Mouse (Mus musculus) urinary bladder, adult 2 months (tissue): Measurements from ENCODE around the gene Pgm2l1. TPM values are rescaled to one million over a fixed set of nuclear protein-coding genes. Genes with fewer than 3 reads are reported as not detected.

Experiments used
- DNase-seq: peaks from one replicate; pipeline ENCODE4 v3.0.0; 2022; ENCODE audit warnings: low spot score
- polyA plus RNA-seq: library from polyadenylated mRNA; depleted of rRNA; stranded (reverse); fragments of >200 nt; gene quantifications from 2 replicates; pipeline ENCODE4 v1.2.3, GENCODE M21; 2012; rRNA removed

The Pgm2l1 gene
- polyA plus RNA-seq, 1 experiment: 4.9 TPM

DNA sequence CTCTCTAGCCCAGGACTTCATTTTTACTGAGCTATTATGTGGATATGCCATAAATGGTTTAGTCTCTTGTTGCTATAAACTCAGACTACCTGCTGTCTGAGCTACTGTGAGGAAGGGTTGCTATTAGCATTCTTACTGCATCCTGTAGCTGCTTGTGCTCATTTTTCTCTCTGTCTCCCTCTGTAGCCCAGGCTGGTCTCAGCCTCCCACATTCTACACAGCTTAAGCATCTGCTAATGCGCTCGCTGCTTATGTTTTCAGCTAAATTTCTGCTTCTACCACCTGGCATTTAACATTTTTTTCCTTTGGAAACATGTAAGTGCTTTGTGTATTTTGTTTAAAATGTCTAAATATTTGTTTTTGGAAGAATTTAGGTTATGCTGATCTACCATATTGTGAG is 68.6 kb downstream of the Pgm2l1 start:
- no peak for DNase-seq

DNA sequence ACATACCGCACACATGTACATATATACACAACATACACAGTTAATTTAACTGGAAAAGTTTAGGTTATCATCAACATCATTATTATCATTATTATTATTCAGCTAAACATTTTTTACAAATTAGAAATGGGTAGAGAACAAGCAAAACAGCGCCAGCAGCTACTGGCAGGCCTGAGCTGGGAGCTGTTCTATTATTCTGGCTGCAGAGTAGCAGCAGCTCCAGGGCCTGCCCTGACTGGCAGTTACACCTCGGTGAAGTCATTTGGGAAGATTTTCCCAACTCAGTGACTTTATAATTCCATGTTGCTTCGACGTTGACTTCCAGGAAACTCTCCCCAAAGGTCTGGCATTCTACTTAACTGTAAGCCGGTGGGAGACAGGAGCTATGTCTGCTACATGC is 69.5 kb downstream of the Pgm2l1 start:
- DNase-seq: no peak

DNA sequence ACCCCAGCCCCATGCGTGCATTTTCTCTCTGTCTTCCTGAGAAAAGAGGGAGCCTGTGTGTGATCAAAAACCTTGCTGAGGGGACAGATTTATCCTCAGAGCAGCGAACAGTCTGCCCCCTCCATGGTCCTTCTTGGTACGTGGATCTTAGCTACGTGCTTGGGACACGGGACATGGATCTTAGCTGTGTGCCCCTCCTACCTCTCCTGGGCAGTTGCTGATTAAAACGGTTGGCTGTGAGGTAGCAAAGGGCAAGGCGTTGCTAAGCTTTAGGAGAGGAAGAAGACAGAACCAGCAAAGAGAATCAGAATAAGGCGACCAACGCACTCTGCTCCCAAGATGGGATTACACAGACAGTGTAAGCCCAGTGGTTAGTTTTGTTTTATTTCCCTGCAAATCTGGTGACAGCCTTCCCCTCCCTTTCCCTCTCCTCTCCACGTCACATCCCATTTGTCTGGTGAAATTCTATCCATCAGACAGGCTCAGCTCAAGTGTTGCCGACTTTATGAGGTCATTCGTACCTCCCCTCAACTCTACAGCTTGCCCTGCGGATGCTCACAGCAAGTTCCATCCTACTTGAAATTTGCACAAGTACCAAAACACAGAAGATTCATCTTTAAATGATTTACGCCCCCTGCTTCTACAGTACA is 71.8 kb downstream of the Pgm2l1 start:
- no peak for DNase-seq

DNA sequence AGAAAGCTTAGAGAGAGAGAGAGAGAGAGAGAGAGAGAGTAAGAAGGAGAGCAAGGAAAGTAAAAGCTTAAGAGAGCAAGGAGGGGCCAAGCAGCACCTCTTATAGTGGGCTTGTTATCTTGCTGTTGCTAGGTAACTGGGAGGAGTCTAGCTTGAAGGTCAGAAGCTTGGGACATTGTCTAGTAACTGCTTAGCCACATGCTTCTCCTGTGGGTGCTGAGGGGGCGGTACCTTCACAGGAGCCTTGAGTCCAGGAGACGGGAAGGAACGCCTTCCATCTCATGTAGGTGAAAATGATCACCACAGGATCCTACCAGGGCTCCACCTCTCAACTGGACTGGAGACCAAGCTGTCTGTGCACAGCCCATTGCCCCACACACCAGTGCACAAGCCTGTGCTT is 74.2 kb downstream of the Pgm2l1 start:
- no peak for DNase-seq

DNA sequence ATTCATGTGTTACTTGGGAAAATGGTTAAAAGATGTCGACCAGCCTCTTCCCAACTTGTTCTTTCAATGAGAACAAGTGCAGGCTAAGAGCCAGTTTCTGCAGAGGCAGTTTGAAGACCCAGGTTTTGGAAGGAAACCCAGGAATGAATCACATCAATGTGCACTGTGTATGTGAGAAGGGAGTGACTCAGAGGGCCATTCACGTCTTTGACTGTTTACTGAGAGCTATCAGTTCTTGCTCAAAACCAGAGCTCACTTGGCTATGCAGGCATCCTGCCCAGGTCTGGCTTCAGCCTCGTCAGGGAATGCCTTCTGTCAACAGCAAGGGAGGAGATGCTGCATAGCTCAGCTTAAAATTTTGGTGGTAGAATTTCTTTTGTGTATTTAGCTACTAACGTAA is 75.1 kb downstream of the Pgm2l1 start:
- peak; percentile 21 for DNase-seq

DNA sequence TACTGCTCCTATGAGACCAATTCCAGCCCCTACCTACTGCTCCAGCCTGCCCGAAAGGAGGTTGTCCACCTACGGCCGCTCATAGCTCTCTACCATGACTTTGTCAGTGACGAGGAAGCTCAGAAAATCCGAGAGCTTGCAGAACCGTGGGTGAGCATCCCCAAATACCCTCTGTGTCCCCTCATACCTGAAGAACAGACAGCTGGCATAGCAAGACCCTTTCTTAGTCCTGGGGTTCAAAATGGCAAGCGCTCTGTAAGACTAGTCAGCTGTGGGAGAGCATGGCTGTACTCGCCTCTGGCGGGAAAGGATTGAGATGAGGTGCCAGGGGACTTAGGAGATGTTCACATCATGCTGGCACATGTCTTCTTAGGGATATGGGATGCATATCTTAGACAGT is 78.7 kb downstream of the Pgm2l1 start:
- DNase-seq: no peak

DNA sequence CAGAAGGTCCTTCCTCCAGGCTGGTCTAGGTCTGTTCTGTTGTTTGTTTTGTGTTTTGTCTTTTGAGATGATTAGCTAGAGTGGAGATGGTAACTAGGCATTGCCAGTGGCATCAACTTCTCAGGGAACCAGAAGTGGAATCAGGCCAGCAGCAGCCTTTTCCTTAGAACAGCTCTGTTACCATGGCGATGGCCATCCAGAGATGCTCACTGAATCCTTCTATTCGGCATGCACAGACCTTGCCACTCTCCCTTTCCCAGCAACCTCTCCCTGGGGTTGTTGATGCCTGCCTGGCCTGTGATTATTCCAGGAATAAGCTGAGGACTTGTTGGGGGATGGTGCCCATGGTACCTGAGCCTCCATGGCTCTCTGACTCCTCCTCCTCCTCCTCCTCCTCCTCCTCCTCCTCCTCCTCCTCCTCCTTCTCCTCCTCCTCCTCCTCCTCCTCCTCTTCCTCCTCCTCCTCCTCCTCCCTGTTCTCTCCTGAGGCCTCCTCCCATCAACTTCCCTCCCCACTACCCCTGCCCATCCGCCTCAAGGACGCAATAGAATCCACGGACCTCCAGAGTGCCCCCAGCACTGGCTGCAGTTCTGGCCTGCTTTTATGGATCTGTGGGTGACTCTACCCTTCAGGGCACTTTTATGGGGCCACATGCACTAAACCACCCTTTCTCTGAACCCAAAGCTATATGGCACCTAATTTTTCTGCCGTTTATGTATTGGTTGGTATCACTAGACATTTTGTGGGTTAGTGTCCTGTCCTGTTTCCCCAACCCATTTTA is 80.9 kb downstream of the Pgm2l1 start:
- DNase-seq: no peak

DNA sequence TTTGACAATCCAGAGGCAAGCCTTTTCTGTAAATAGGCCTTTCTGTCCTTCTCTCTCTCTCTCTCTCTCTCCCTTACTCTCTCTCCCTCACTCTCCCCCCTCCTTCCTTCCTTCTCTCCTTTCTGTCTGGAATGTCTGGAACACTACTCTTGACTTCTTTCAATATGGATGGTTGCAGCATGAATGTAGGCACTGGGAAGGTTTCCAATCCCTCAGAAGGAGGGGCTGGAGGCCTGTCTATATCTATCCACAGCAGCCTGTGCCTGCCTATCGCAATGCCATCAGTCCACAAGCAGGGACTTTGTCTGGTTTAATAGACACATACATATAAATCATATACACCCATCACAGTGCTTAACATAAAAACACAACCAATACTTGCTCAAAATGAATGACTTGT is 82.0 kb downstream of the Pgm2l1 start:
- no peak for DNase-seq

DNA sequence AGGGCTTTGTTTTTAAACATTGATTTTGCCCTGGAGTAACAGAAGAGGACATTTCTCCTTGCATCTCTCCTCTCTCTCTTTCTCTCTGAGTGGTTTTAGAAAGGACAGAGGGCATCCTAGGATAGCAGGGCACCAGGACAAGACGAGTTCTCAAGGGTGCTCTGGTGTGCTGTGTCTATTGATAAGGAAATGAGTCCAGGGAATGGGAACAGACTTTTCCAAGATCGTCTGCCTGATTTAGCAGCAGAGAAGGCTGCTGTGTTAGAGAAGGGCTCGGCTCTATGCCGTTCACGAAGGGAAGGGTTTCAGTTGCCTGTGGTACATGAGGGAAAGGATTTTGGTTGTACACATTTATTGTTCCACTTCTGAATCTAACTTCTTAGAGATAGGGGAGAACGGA is 82.5 kb downstream of the Pgm2l1 start:
- DNase-seq: no peak

DNA sequence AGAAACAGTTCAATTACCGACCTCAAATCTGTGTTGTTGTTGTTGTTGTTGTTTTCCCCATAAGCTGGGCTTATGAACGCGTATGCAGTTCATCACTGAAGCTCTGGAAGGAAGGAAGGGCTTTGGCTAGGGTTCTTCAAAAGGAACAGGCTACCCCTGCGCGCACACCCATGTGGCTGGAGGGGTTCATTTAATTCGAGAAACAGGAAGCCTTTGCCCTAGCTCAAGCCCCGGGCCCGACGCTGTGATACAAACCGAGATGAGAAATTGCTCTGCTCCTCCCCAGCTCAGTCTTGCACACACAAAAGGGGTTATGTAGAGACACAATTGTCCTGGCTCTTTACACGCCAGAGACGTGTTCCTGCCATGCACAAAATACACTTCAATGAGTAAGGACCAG is 83.1 kb downstream of the Pgm2l1 start:
- no peak for DNase-seq

DNA sequence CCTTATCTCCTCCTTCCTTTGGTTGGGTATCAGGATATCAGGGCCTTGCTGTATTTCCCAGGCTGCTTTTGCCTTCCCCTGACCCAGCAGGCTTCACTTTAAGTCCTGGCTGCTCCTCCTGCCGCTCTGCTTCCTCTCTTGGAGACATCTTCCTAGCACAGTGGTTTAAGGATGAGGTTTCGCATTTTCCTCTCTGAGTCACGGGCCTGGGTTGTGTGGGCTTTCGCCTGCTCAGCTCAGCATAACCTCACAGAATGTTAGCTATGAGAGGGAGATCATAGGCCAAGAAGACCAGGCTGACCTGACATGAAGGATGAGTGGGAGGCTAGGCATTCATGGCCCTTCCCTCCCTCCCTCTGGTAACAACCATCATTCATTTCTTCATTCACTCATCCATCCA is 85.5 kb downstream of the Pgm2l1 start:
- DNase-seq: no peak

DNA sequence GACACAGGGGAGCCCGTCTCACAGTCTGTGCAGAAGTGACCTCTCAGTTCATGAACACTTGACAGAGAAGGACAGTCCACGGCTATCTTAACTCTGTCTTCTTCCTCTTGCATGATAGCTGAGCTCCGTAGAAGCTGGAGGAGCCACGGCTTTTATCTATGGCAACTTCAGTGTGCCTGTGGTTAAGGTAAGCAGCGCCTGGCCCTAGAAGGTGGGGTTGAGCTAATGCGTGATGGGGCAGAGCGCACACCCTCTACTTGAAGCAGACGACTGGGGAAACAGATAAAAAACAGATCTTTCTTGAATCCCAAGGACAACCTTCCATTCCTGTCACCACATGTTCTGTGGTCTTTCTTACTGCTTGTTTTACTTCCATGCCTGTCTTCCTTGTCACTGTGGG is 89.7 kb downstream of the Pgm2l1 start:
- no peak for DNase-seq

DNA sequence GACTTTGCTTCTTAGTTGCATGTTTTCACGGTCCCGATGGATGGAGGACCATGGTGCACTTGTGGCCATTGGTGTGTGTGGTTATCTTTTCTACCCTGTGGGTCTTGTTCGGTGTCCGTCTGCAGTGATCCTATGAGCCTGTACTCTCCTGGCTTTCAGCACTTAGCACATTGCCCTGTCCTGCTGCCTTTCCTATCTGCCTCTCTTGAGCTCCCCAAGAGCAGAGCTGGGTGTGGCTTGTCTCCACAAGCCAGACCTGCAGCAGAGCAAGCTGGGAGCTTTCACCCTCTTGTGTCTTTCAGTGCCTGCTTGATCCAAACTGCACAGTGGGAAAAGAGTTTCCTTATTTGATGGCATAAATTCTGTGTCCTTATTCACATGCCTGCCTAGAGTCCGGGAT is 90.3 kb downstream of the Pgm2l1 start:
- no peak for DNase-seq

DNA sequence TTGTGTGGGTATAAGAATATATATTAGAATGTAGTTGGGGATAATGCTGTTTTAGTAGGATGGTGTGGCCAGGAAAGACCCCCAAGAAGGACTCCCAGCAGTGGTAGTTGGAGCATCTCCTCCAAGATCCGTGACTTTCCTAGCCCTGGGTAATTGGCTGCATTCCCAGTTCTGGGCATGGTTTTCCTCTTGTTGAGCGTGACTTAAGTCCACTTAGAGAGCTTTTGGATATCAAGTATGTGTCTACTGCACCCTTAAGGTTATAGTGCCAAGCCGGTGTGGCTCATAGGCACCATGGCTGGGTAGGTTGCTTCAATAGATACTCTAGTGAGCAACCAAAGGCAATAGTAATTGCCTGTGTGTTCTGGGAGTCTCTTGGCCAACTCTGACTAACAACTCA is 96.5 kb downstream of the Pgm2l1 start:
- DNase-seq: no peak

DNA sequence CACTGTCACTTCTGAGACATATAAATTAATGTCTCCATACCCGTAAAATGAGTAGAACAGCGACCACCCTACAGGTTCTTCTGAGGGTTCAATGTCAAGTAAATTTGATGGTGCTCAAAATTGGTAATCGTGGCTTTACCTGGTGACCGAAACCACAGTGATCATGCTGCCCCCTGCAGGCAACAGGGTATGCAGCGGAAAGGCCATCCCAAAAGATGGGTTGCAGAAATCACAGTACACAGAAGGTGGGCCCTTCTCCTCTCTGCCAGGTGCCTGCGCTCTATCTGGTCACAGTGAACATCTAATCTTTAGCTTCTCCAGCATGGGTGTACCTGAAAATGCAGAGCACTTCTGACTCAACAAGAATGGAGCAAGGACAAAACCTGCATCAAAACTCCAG is 98.3 kb downstream of the Pgm2l1 start:
- DNase-seq: no peak

DNA sequence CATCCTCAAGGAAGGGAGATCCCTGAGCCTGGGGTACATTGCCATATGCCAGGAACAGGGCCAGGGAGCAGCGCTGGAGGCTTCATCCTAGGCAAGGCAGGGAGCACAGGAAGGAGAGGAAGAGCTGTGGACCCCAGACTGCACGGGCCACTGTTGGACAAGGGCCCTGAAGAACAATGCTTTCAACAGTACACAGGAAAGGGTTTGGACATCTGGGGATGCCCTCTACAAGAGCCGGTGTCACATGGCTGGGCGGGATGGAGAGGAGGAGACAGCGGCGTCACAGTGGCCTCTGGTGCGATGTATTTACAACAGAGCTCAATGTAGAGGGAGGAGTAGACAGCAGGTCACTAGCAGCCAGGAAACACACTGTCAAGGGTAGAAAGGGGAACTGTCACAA is 100.3 kb downstream of the Pgm2l1 start:
- DNase-seq: no peak

Other genes starting within 250 kb of the Pgm2l1 start
- gene Rnf169, start 246.9 kb upstream of the Pgm2l1 start, polyA plus RNA-seq: 5.2 and 8.0 TPM in 2 replicates
- gene Chrdl2, start 221.2 kb upstream of the Pgm2l1 start, polyA plus RNA-seq: 4.3 and 8.0 TPM in 2 replicates
- gene Pold3, start 105.8 kb upstream of the Pgm2l1 start, polyA plus RNA-seq: 26.8 and 27.5 TPM in 2 replicates
- gene Lipt2, start 68.1 kb upstream of the Pgm2l1 start, polyA plus RNA-seq: 5.2 and 6.8 TPM in 2 replicates
- gene Kcne3, start 50.9 kb upstream of the Pgm2l1 start, polyA plus RNA-seq: 2.4 and 2.7 TPM in 2 replicates
- gene P4ha3, start 58.1 kb downstream of the Pgm2l1 start, polyA plus RNA-seq: 1.2 and 2.0 TPM in 2 replicates
- gene C2cd3, start 144.8 kb downstream of the Pgm2l1 start, polyA plus RNA-seq: 14.7 and 17.2 TPM in 2 replicates
- 54.4 and 63.6 TPM in 2 replicates for gene Ppme1, start 144.9 kb downstream of the Pgm2l1 start, polyA plus RNA-seq
- gene Ucp3, start 245.6 kb downstream of the Pgm2l1 start, polyA plus RNA-seq: 0.49 and 1.3 TPM in 2 replicates